Mouse (Mus musculus): Measurements from ENCODE around the gene Dek.

The Dek gene

DNA sequence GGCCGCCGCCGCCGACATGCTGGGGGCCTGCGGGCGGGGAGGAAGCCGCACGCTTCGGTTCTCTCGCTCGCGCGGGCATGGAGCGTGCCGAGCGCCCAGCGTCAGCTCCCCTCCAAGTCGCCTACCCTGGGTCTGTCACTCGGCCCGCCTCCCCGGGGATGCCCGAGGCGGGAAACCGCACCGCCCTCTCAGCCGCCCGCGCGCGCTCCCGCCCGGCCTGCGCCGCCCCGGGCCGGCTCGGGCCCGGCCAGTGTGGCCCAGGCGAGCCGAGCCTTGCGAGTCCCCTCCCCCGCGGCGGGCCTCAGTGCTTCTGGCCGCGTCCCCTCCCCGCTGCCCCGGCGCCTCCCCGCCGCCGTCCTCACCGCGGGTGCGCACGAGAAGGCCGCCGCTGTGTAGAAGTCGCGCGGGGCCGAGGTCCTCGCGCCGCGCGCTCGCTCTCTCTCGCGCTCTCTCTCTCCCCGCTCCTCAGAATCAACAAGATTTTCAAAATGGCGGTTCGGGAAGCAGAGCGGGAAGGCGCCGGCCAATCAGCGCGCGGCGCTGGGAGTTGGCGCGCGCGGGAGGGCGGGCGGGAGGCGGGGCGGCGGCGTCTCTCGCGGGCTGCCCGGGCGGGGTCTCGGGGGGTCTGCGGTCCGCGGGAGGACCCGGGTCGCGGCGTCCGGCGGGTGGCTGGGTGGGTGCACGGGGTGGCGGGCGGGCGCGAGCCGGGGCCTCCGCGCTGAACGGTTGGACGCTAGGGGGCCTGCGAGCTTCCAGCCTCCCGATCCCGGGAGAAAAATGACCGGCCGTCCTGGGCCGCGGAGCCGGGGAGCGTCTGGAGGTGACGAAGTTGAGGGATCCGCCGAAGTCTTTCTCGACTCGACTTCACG lies at the start of gene Dek:
TSS of gene Dek (minus strand) at position 491 of the 869 bp plus-strand sequence.
- peak; percentile 77 to 82 for DNase-seq (ENCODE audit: low spot score in 2 of 2)

GRCm38 (mm10) chr13:47154866-47155265 lies 48.9 kb upstream of the Dek start:
- DNase-seq (ENCODE audit: low spot score in 2 of 2): no peak

DNA sequence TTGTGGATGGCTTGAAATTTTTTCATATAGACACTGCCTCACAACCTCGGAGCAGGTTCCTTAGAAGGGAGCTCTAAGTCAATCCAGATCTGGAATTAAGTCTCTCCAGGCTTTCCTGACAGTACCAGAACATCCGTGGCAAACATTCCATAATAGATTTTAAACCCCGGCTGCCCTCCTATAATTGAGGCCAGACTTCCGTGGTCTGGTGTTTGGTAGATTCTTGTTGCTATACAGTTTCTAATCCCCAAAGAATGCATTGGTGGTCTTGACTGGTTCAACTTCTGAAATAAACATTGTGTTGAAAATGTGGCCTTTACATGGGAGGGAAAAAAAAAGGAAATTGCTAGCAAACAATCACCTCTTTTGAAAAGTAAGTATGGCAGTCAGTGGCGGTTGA lies 47.2 kb upstream of the Dek start:
- DNase-seq (ENCODE audit: low spot score in 2 of 2): no peak

DNA sequence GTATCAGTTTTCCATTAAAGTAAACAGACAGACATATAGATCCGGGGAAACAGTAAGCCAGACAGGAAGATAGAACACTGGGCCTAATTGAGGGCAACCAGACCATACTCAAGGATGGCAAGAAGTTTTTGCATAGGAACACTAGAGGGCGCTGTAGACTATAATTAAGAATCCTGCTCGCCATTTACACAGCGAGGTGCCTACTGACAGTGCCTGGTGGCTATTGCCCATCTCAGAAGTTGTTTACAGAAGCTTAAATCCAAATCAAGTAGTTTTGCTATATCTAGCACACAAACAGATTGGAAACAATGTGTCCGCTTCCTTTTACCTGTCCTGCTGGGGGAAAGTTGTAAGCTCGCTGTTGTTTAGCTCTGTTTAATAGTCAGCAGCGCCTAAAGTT lies 46.4 kb upstream of the Dek start:
- peak in 1 of 2 experiments; percentile 59 for DNase-seq (ENCODE audit: low spot score in 2 of 2)

DNA sequence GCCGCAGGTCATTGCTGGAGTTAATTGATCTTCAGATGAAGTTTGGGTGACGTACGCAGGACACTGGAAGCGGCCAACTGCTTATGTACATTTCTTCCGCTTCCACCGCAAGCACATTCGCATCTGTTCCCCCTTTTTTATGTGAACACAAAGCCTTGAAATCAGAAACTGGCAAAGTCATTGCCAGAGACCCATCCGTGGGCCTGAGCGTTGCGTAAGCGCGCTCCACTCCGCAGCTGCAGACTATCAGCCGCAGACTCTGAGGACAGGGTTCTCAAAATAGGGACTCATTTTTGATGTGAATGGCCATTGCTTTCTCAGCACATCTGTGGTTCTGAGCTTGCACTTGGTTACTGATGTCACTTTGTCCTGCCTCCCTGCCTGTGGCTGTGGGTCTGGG lies 45.1 kb upstream of the Dek start:
- peak in 1 of 2 experiments; percentile 40 for DNase-seq (ENCODE audit: low spot score in 2 of 2)

DNA sequence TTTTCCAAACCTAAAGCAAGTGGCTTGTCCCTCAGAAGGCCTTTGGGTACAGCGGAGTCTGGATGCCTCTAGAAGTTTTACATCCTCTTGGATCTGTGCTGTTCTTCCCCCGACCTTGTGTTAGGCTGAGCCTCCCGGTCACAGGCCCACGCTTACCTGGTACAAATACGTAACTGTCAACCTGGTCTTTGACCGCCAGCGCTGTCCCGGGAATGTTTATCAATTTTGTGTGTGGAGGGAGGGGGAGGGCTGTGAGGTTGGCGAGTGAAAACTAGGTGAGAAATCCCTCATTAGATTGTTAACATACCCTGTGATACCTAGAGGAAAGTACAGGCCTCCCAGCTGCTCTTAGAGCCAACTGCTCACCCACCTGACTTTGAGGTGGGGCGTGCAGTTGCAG lies 44.0 kb upstream of the Dek start:
- no peak for DNase-seq (ENCODE audit: low spot score in 2 of 2)

- DNase-seq (ENCODE audit: low spot score in 2 of 2): peak; percentile 61 to 87
These were observed 42.6 kb upstream of the Dek start for GRCm38 (mm10) chr13:47148573-47148972.

GRCm38 (mm10) chr13:47146388-47146787 lies 40.4 kb upstream of the Dek start:
- no peak for DNase-seq (ENCODE audit: low spot score in 2 of 2)

DNA sequence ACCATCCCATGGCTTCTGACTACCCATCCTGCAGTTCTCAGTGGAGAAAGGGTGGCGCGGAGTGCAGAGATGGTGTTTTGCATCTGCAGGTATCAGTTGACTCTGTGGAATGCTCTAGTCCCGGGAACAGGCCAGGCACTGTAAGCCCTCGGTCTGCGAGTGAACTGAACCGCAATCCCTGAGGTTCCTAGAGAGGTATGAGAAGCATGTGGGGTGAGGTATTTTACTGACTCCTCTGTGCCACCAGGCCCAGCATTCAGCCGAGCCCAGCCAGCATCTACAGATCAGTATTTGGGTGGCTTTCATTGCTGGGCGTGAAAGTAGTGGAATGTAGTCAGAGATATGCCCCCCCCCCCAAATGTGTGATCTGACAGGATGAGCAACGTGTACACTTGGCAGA lies 39.9 kb upstream of the Dek start:
- no peak for DNase-seq (ENCODE audit: low spot score in 2 of 2)

GRCm38 (mm10) chr13:47142764-47143163 lies 36.8 kb upstream of the Dek start:
- no peak for DNase-seq (ENCODE audit: low spot score in 2 of 2)

- no peak for DNase-seq (ENCODE audit: low spot score in 2 of 2)
These were observed 29.7 kb upstream of the Dek start for GRCm38 (mm10) chr13:47135741-47136140.

GRCm38 (mm10) chr13:47134836-47135235 lies 28.8 kb upstream of the Dek start:
- peak; percentile 48 to 62 for DNase-seq (ENCODE audit: low spot score in 2 of 2)

DNA sequence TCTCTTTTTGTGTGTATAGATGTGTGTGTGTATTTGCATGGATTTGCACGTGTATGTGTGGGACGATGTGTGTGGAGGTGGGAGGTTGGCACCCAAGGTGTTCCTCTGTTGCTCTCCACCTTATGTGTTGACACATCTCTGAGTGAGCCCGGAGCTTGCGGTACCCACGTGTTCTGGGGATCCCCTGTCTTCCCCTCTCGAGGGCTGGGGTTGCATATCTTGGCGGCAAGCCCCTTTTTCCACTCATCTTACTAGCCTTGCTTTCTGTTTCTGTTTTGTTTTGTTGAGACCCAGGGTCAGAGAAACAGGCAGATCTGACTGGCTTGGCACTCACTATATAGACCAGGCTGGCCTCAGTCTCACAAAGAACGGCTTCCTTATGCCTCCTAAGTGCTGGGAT lies 27.1 kb upstream of the Dek start:
- DNase-seq (ENCODE audit: low spot score in 2 of 2): no peak

- no peak for DNase-seq (ENCODE audit: low spot score in 2 of 2)
These were observed 23.1 kb upstream of the Dek start for GRCm38 (mm10) chr13:47129090-47129489.

DNA sequence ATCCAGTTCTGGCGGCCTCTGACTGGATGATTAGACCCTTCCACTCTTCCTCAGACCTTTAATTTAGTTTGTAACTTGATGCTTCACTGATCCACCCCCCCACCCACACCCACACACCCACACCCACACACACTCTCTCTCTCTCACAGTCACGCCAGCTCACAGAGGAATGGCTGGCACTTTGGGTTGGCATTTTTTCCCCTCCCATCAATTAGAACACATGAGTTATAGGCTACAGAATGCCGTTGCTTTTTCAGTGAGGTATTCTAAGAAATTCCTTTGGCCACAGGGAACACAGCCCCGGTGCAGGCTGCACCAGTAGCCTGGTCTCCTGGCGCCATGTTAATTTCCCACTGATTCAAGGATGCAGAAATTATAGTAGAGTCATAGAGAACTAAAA lies 19.6 kb upstream of the Dek start:
- no peak for DNase-seq (ENCODE audit: low spot score in 2 of 2)

- no peak for DNase-seq (ENCODE audit: low spot score in 2 of 2)
These were observed 19.0 kb upstream of the Dek start for GRCm38 (mm10) chr13:47124986-47125385.

DNA sequence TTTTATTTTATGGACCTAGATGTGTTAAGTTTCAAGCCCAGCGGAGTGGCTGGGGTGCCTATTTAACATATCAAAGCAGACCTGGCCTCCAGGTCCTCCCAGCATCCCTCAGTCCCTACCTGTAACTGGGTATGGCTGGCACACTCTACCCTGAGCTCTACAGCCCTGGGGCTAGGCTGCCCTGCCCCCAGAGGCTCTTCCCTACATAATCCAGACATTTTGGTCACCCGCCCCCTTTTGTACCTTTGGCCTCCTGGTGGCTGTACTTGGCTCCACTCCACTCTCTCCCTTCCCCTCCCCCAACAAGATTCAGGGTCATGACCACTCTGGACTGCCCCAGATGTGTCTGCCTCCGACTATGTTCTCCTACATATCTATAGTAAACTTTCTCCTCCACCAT lies 18.4 kb upstream of the Dek start:
- DNase-seq (ENCODE audit: low spot score in 2 of 2): no peak

- DNase-seq (ENCODE audit: low spot score in 2 of 2): peak; percentile 49 to 64
These were observed 16.8 kb upstream of the Dek start, which contains the start of gene Rnf144b for GRCm38 (mm10) chr13:47122537-47123430. Rnf144b (plus strand) TSS chr13:47122656.

DNA sequence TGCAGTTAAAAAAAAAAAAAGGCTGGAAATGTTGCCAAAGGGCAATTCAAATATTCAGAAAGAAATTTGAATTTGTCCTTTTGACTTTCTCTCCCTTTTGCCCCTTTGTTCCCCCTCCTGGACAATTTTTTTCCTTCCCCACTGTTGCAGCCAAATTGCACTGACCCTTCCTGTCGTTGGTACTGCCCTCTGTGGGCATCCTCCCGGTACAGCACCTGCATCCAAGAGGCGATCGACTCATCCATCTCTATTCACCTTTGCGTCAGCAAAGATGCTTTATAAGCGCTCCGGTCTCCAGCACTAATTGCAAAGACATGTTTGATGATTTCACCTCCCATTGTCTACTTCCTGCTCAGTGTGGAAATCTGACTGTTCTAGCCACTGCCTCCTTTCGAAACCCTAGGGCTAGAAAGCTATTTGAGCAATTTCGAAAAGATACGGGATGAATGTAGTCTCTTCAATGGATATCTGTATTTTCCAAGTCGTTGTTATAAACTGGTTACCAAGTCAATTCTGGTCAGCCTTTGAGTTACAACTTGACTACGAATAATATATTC lies 15.4 kb upstream of the Dek start:
- DNase-seq (ENCODE audit: low spot score in 2 of 2): no peak

GRCm38 (mm10) chr13:47116000-47116399 lies 10.0 kb upstream of the Dek start:
- no peak for DNase-seq (ENCODE audit: low spot score in 2 of 2)

DNA sequence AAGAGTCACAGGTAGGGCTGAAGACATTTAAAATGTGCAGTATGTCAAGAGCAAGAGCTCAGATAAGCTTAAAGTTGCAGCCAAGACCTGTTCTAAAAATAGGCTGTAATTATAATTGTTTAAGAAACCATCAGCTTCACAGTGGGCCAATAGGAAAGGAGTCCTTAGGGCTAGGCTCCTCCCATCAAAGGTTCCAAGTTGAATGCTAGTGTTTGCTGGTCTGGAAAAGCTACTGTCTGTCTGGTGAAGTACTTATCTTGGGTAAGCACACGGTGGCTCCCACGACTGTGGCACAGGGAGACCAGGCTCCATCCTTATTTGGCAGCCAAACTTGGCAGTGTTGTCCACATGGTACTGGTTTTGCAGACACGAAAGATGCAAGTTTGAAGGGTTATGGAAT lies 6.9 kb upstream of the Dek start:
- DNase-seq (ENCODE audit: low spot score in 2 of 2): no peak

DNA sequence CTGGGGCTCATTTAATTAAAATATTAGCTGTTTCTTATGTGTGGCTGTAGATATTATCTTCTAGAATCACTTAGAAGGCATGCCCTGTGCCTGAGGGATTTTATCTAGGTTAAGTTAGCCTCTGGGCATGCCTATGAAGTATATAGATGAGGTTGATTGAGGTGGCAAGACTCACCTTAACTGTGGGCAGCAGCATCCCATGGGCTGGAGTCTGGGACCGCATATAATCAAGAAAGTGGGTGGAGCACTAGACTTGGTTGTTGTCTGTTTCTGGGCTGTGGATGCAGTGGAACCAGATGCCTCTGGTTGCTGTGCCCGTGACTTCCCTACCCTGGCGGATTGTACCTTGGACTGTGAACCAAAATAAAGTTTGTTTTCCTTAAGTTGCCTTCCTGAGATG lies 6.1 kb upstream of the Dek start:
- DNase-seq (ENCODE audit: low spot score in 2 of 2): no peak
